Mouse (Mus musculus) liver, postnatal 0 days (tissue): ENCODE measurements around the gene Lyst. TPM values are rescaled to one million over a fixed set of nuclear protein-coding genes. Genes with fewer than 3 reads are reported as not detected.
A peak's percentile ranks its signal among the peaks of the same experiment; 100 is the strongest.
"Not testable (repeated sequence)": the region's sequence is repeated elsewhere in the genome, so short reads cannot be mapped to it uniquely, and the experiment has no call there.

Experiments used
- ATAC-seq: fragments of 200-750 bp; cut with Nextera tagmentation; 2 replicates; pipeline ENCODE4 v1.8.0; 2017; ENCODE audit warnings: mild to moderate bottlenecking, moderate library complexity
- DNase-seq: peaks from one replicate; pipeline ENCODE4 v3.0.0-alpha.2; 2016
- H3K27ac ChIP-seq: fragments of 300-500 bp; sonication (generic); 2 replicates; pipeline ENCODE4 v1.5.1; 2014; ENCODE audit warnings: antibody characterized with exemption, moderate library complexity, mild to moderate bottlenecking, low read depth
- H3K27me3 ChIP-seq: fragments of 300-500 bp; sonication (generic); 2 replicates; pipeline ENCODE4 v1.6.1; 2014; ENCODE audit warnings: low read length, control low read depth, mixed read lengths; ENCODE audit not compliant: insufficient read depth
- H3K36me3 ChIP-seq: fragments of 300-500 bp; sonication (generic); replicated peaks from 2 replicates; pipeline ENCODE4 v1.6.1; 2014; ENCODE audit warnings: mild to moderate bottlenecking, control low read depth, low read length, moderate library complexity, mixed read lengths; ENCODE audit not compliant: insufficient read depth
- H3K4me1 ChIP-seq: fragments of 300-500 bp; sonication (generic); 2 replicates; pipeline ENCODE4 v1.6.1; 2014; ENCODE audit warnings: antibody characterized with exemption, mild to moderate bottlenecking, control low read depth; ENCODE audit not compliant: insufficient read depth
- H3K4me2 ChIP-seq: fragments of 300-500 bp; sonication (generic); 2 replicates; pipeline ENCODE4 v1.6.1; 2014; ENCODE audit warnings: low read depth, mild to moderate bottlenecking, low read length, moderate library complexity, mixed read lengths
- H3K4me3 ChIP-seq: fragments of 300-500 bp; sonication (generic); 2 replicates; pipeline ENCODE4 v1.5.1; 2014; ENCODE audit warnings: low read depth, low read length
- H3K9ac ChIP-seq: fragments of 300-500 bp; sonication (generic); replicated peaks from 2 replicates; pipeline ENCODE4 v1.6.1; 2014; ENCODE audit warnings: mild to moderate bottlenecking, moderate library complexity
- H3K9me3 ChIP-seq: fragments of 300-500 bp; sonication (generic); 2 replicates; pipeline ENCODE4 v1.6.1; 2016; ENCODE audit warnings: mild to moderate bottlenecking, control low read depth, low read length, mixed read lengths
- CTCF ChIP-seq: sonication (generic); IDR thresholded peaks from 2 replicates; pipeline ENCODE4 v1.5.1; 2016; ENCODE audit warnings: antibody characterized with exemption, low read depth
- EP300 ChIP-seq: IDR thresholded peaks from 2 replicates; pipeline ENCODE4 v1.6.1; 2016; ENCODE audit warnings: antibody characterized with exemption, low read depth, mild to moderate bottlenecking
- WGBS: fragments of 180-500 bp; shearing (Covaris S2); extraction: QIAGEN DNeasy Blood & Tissue Kit; methylation state at CpG from one replicate; pipeline ENCODE4 v1.1.7; 2014; ENCODE audit not compliant: insufficient replicate concordance; 5-methylcytosine and 5-hydroxymethylcytosine counted together
- polyA plus RNA-seq: library from polyadenylated mRNA; unstranded; fragments of >200 nt; fragmentation: Nextera tagmentation; extraction: Ambion mirVana; gene quantifications from 2 replicates; pipeline ENCODE4 v1.2.1, GENCODE M21; 2015

Lyst gene
- polyA plus RNA-seq, 1 experiment from 2014 or later: 5.6 TPM

- DNase-seq: peak; percentile 45
- peaks cover 16% of the 10 kb centered on the region for H3K4me1 ChIP-seq
- no peak overlapping the region for H3K27ac ChIP-seq
- no peaks in the 10 kb centered on the region for H3K9me3 ChIP-seq
- peak overlapping the region; percentile 49 for H3K4me3 ChIP-seq
- H3K9ac ChIP-seq: no peak overlapping the region
- 0 out of 2 replicates have a peak, but pooled peaks cover under 1% of the 10 kb centered on the region for H3K36me3 ChIP-seq
- WGBS: 2% methylated on average over 30 of the region's 30 CpGs
- H3K4me2 ChIP-seq: peak overlapping the region; percentile 79
- peak; percentile 71 for ATAC-seq
- TF ChIP-seq EP300: no peak
- no peak for TF ChIP-seq CTCF
- peaks cover 40% of the 10 kb centered on the region for H3K27me3 ChIP-seq
Observed at GRCm38 (mm10) chr13:13784981-13785783, 195.0 kb downstream of the Lyst start.

- H3K4me1 ChIP-seq: peaks cover 16% of the 10 kb centered on the region
- no peaks in the 10 kb centered on the region for H3K9me3 ChIP-seq
- H3K4me3 ChIP-seq: no peak overlapping the region
- no peak overlapping the region for H3K4me2 ChIP-seq
- H3K36me3 ChIP-seq: no peaks in the 10 kb centered on the region
- TF ChIP-seq CTCF (no peak), EP300 (no peak)
- 80% methylated on average over 6 of the region's 6 CpGs for WGBS
- ATAC-seq: no peak
- H3K9ac ChIP-seq: no peak overlapping the region
- no peak for DNase-seq
- peaks cover 40% of the 10 kb centered on the region for H3K27me3 ChIP-seq
- H3K27ac ChIP-seq: no peak overlapping the region
Observed at GRCm38 (mm10) chr13:13786971-13787370, 196.8 kb downstream of the Lyst start.

GRCm38 (mm10) chr13:13788070-13788469, 197.9 kb downstream of the Lyst start:
- H3K36me3 ChIP-seq: no peaks in the 10 kb centered on the region
- WGBS: 61% methylated on average over 4 of the region's 4 CpGs
- peaks cover 36% of the 10 kb centered on the region for H3K27me3 ChIP-seq
- no peak overlapping the region for H3K27ac ChIP-seq
- H3K4me3 ChIP-seq: no peak overlapping the region
- H3K4me1 ChIP-seq: peaks cover 16% of the 10 kb centered on the region
- TF ChIP-seq EP300 (no peak), CTCF (no peak)
- no peak for ATAC-seq
- H3K9ac ChIP-seq: no peak overlapping the region
- DNase-seq: no peak
- no peaks in the 10 kb centered on the region for H3K9me3 ChIP-seq
- no peak overlapping the region for H3K4me2 ChIP-seq

DNA sequence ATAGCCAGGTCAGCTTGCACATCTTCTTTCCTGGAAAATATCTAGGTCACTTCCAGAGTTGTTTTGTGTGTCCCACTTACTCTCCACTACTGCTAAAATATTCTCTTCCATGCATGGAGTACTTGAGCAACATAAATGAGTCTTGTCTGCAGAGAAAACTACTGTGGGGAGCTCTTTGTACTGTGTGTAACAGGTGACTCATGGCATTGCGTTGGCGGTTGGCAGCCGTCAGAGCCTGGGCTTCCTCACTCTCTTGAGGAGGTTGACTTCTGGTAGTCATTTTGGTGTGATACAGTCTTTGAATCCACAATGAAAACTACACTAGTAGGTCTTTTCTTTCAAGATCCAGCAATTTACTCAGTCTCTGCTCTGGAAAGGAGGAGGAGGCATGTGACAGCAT, 201.8 kb downstream of the Lyst start:
- Histone ChIP-seq H3K9ac (no peak overlapping the region), H3K4me1 (no peaks in the 10 kb centered on the region), H3K36me3 (no peaks in the 10 kb centered on the region), H3K4me3 (no peak overlapping the region), H3K4me2 (no peak overlapping the region), H3K27ac (no peak overlapping the region), H3K9me3 (no peaks in the 10 kb centered on the region), H3K27me3 (0 out of 2 replicates have a peak, but pooled peaks cover 3% of the 10 kb centered on the region)
- TF ChIP-seq CTCF (no peak), EP300 (no peak)
- ATAC-seq: no peak
- no peak for DNase-seq
- WGBS: 85% methylated on average over 3 of the region's 3 CpGs

DNA sequence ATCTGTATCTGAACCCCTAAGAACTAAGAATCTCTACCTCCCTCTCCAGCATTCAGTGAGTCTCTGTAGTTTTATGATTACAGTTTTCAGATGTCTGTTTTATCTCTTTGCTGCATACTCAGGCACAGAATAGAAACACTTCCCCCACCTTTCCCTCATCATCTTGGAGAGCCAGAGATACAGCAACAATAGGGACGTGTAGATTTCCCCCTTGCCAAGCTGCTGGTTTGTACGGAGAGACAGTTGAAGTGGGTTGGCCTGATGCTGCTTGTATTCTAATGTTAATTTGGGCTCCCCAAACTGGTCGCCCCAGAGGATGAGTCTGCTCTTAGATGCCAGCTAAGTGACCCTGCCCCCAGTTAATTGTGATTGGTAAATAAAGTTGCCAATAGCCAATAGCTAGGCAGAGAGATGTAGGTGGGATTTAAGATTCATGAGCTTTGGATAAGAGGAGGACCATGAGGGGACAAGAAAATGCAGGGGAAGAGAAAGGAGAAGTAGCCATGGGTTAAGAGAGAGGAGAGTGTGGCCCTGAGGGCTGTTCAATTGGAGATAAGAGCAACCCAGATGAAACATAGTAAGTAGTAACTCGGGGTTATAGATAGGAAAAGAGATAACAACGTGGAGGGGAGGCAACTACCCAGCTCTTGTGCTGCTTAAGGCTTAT, 205.1 kb downstream of the Lyst start:
- H3K36me3 ChIP-seq: no peaks in the 10 kb centered on the region
- no peaks in the 10 kb centered on the region for H3K27me3 ChIP-seq
- WGBS: 11% methylated on average over 5 of the region's 5 CpGs
- H3K4me2 ChIP-seq: no peak overlapping the region
- H3K4me1 ChIP-seq: no peaks in the 10 kb centered on the region
- no peak overlapping the region for H3K9ac ChIP-seq
- ATAC-seq (no peak), DNase-seq (no peak)
- no peaks in the 10 kb centered on the region for H3K9me3 ChIP-seq
- H3K27ac ChIP-seq: no peak overlapping the region
- TF ChIP-seq EP300 (no peak), CTCF (no peak)
- H3K4me3 ChIP-seq: no peak overlapping the region

- Histone ChIP-seq H3K27me3 (no peaks in the 10 kb centered on the region), H3K27ac (no peak overlapping the region), H3K4me3 (no peak overlapping the region), H3K4me2 (no peak overlapping the region), H3K4me1 (no peaks in the 10 kb centered on the region), H3K9ac (no peak overlapping the region), H3K9me3 (no peaks in the 10 kb centered on the region), H3K36me3 (no peaks in the 10 kb centered on the region)
- 79% methylated on average over 1 of the region's 1 CpGs for WGBS
- DNase-seq (no peak), ATAC-seq (no peak)
- TF ChIP-seq EP300 (no peak), CTCF (no peak)
Observed at GRCm38 (mm10) chr13:13796082-13796481, 205.9 kb downstream of the Lyst start.

DNA sequence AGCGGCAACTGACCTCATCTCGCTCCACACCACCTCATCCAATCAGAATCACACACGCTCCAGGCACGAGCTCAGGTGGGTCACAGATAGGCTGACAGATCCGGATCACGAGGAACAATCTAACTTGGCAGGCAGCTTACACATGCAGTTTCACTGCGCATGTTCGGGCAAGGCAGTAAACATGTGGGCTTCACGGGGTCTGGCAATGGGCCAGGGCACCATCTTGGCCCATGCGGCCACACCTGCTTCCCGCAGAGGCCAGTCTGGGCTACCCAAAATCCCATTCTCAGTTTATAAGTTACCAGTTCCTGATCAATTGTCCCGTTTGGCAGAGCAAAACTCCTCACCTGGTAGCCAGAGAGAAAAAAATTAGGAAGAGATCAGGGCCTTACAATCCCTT, 207.6 kb downstream of the Lyst start:
- H3K9me3 ChIP-seq, H3K27ac ChIP-seq, ATAC-seq, H3K27me3 ChIP-seq, H3K9ac ChIP-seq, H3K4me1 ChIP-seq, DNase-seq, H3K4me3 ChIP-seq, H3K4me2 ChIP-seq, H3K36me3 ChIP-seq: not testable (repeated sequence)
- WGBS: 81% methylated on average over 12 of the region's 12 CpGs
